Mouse (Mus musculus): ENCODE data around the gene Ankrd28. TPM values are rescaled to one million over a fixed set of nuclear protein-coding genes. Genes with fewer than 3 reads are reported as not detected.

The Ankrd28 gene
- polyA plus RNA-seq, 1 experiment from 2014 or later, result 8.8 TPM

Other genes starting within 250 kb of the Ankrd28 start
- gene Colq, start 239.3 kb downstream of the Ankrd28 start, polyA plus RNA-seq (2016; fragmentation: Nextera tagmentation; extraction: Ambion mirVana), result 7.6 and 7.7 TPM in 2 replicates
- gene Gm49387, start 189.8 kb downstream of the Ankrd28 start, polyA plus RNA-seq (2016; fragmentation: Nextera tagmentation; extraction: Ambion mirVana), result 0.10 and 3.7 TPM in 2 replicates
- gene Btd, start 189.6 kb downstream of the Ankrd28 start, polyA plus RNA-seq (2016; fragmentation: Nextera tagmentation; extraction: Ambion mirVana), result 23.1 and 27.8 TPM in 2 replicates
- 7.9 and 13.2 TPM in 2 replicates for gene Hacl1, start 189.4 kb downstream of the Ankrd28 start, polyA plus RNA-seq (2016; fragmentation: Nextera tagmentation; extraction: Ambion mirVana)
- 0.29 and 0.35 TPM in 2 replicates for gene Galnt15, start 198.3 kb upstream of the Ankrd28 start, polyA plus RNA-seq (2016; fragmentation: Nextera tagmentation; extraction: Ambion mirVana)

Measured in heart, embryonic 12.5 days (tissue).